Mouse (Mus musculus) midbrain, embryonic 13.5 days (tissue): ENCODE measurements around the gene Sema6c. TPM values are rescaled to one million over a fixed set of nuclear protein-coding genes. Genes with fewer than 3 reads are reported as not detected.

ENCODE experiments used
- ATAC-seq: fragments of 200-750 bp; cut with Nextera tagmentation; 2 replicates; pipeline ENCODE4 v1.8.0; 2017; ENCODE audit warnings: mild to moderate bottlenecking, moderate TSS enrichment, moderate library complexity
- H3K27ac ChIP-seq: fragments of 300-500 bp; sonication (generic); 2 replicates; pipeline ENCODE4 v1.5.1; 2015; ENCODE audit warnings: inconsistent platforms, mild to moderate bottlenecking, moderate library complexity
- H3K27me3 ChIP-seq: fragments of 300-500 bp; sonication (generic); 2 replicates; pipeline ENCODE4 v1.6.1; 2015; ENCODE audit warnings: mild to moderate bottlenecking, inconsistent platforms
- H3K36me3 ChIP-seq: fragments of 300-500 bp; sonication (generic); 2 replicates; pipeline ENCODE4 v1.6.1; 2015; ENCODE audit warnings: mild to moderate bottlenecking, inconsistent platforms
- H3K4me1 ChIP-seq: fragments of 300-500 bp; sonication (generic); replicated peaks from 2 replicates; pipeline ENCODE4 v1.6.1; 2015; ENCODE audit warnings: inconsistent platforms
- H3K4me2 ChIP-seq: fragments of 300-500 bp; sonication (generic); replicated peaks from 2 replicates; pipeline ENCODE4 v1.6.1; 2015; ENCODE audit warnings: moderate library complexity, mild to moderate bottlenecking, inconsistent platforms
- H3K4me3 ChIP-seq: fragments of 300-500 bp; sonication (generic); replicated peaks from 2 replicates; pipeline ENCODE4 v1.5.1; 2015; ENCODE audit warnings: mild to moderate bottlenecking, inconsistent platforms
- H3K9ac ChIP-seq: fragments of 300-500 bp; sonication (generic); replicated peaks from 2 replicates; pipeline ENCODE4 v1.6.1; 2015; ENCODE audit warnings: mild to moderate bottlenecking, inconsistent platforms
- H3K9me3 ChIP-seq: fragments of 300-500 bp; sonication (generic); 2 replicates; pipeline ENCODE4 v1.6.1; 2016; ENCODE audit warnings: mild to moderate bottlenecking, inconsistent platforms
- WGBS: fragments of 180-500 bp; shearing (Covaris S2); methylation state at CpG from one replicate; pipeline ENCODE4 v1.1.7; 2015; 5-methylcytosine and 5-hydroxymethylcytosine counted together
- polyA plus RNA-seq: library from polyadenylated mRNA; unstranded; fragments of >200 nt; fragmentation: Nextera tagmentation; extraction: Ambion mirVana; gene quantifications from 2 replicates; pipeline ENCODE4 v1.2.1, GENCODE M21; 2015

Gene Sema6c
- polyA plus RNA-seq, 1 experiment from 2014 or later: 37.6 TPM

GRCm38 (mm10) chr3:95153874-95154273 is 6.4 kb upstream of the Sema6c start:
- no peak overlapping the region for H3K27ac ChIP-seq
- H3K36me3 ChIP-seq: no peaks in the 10 kb centered on the region
- no peaks in the 10 kb centered on the region for H3K4me1 ChIP-seq
- H3K27me3 ChIP-seq: no peaks in the 10 kb centered on the region
- H3K9ac ChIP-seq: no peak overlapping the region
- no peak overlapping the region for H3K4me2 ChIP-seq
- no peaks in the 10 kb centered on the region for H3K9me3 ChIP-seq
- no peak for ATAC-seq
- 51% methylated on average over 4 of the region's 4 CpGs for WGBS
- no peak overlapping the region for H3K4me3 ChIP-seq

- Histone ChIP-seq H3K27me3 (no peaks in the 10 kb centered on the region), H3K4me2 (peak overlapping the region; percentile 82), H3K27ac (peak overlapping the region; percentile 82), H3K36me3 (peaks cover 6% of the 10 kb centered on the region), H3K4me1 (peaks cover 38% of the 10 kb centered on the region), H3K9me3 (no peaks in the 10 kb centered on the region), H3K4me3 (peak overlapping the region; percentile 89), H3K9ac (peak overlapping the region; percentile 89)
- WGBS: 11% methylated on average over 8 of the region's 8 CpGs
- no peak for ATAC-seq
These were observed 708 bp upstream of the Sema6c start for GRCm38 (mm10) chr3:95159511-95159986.

GRCm38 (mm10) chr3:95161041-95161551 is 839 bp downstream of the Sema6c start:
- Histone ChIP-seq H3K27me3 (no peaks in the 10 kb centered on the region), H3K4me3 (peak overlapping the region; percentile 89), H3K4me2 (peak overlapping the region; percentile 82), H3K36me3 (peaks cover 22% of the 10 kb centered on the region), H3K9ac (peak overlapping the region; percentile 89), H3K27ac (peak overlapping the region; percentile 82), H3K9me3 (no peaks in the 10 kb centered on the region), H3K4me1 (peaks cover 44% of the 10 kb centered on the region)
- peak; percentile 47 for ATAC-seq
- WGBS: 1% methylated on average over 30 of the region's 30 CpGs

- H3K27me3 ChIP-seq: no peaks in the 10 kb centered on the region
- ATAC-seq: peak; percentile 7; the same call in 1 of the 2 replicates
- H3K9me3 ChIP-seq: no peaks in the 10 kb centered on the region
- peak overlapping the region; percentile 82 for H3K4me2 ChIP-seq
- peak overlapping the region; percentile 82 for H3K27ac ChIP-seq
- H3K4me3 ChIP-seq: peak overlapping the region; percentile 89
- WGBS: 5% methylated on average over 9 of the region's 9 CpGs
- H3K36me3 ChIP-seq: peaks cover 28% of the 10 kb centered on the region
- H3K9ac ChIP-seq: peak overlapping the region; percentile 89
- H3K4me1 ChIP-seq: peaks cover 44% of the 10 kb centered on the region
These were observed 1.5 kb downstream of the Sema6c start for GRCm38 (mm10) chr3:95161618-95162344.

- Histone ChIP-seq H3K4me1 (peaks cover 44% of the 10 kb centered on the region), H3K4me3 (peak overlapping the region; percentile 89), H3K9ac (peak overlapping the region; percentile 89), H3K36me3 (peaks cover 33% of the 10 kb centered on the region), H3K27me3 (no peaks in the 10 kb centered on the region), H3K27ac (peak overlapping the region; percentile 82), H3K9me3 (no peaks in the 10 kb centered on the region), H3K4me2 (peak overlapping the region; percentile 82)
- 25% methylated on average over 2 of the region's 2 CpGs for WGBS
- no peak for ATAC-seq
These were observed 2.0 kb downstream of the Sema6c start for GRCm38 (mm10) chr3:95162345-95162628.

- no peak for ATAC-seq
- peak overlapping the region; percentile 89 for H3K9ac ChIP-seq
- peaks cover 47% of the 10 kb centered on the region for H3K36me3 ChIP-seq
- WGBS: 62% methylated on average over 11 of the region's 11 CpGs
- H3K9me3 ChIP-seq: no peaks in the 10 kb centered on the region
- peaks cover 44% of the 10 kb centered on the region for H3K4me1 ChIP-seq
- H3K27ac ChIP-seq: no peak overlapping the region
- H3K4me2 ChIP-seq: peak overlapping the region; percentile 82
- peaks cover 9% of the 10 kb centered on the region for H3K27me3 ChIP-seq
- H3K4me3 ChIP-seq: peak overlapping the region; percentile 89
These were observed 3.4 kb downstream of the Sema6c start for GRCm38 (mm10) chr3:95163419-95164255.

GRCm38 (mm10) chr3:95164256-95164550 is 3.9 kb downstream of the Sema6c start:
- Histone ChIP-seq H3K4me3 (no peak overlapping the region), H3K4me2 (peak overlapping the region; percentile 82), H3K36me3 (peaks cover 53% of the 10 kb centered on the region), H3K9me3 (no peaks in the 10 kb centered on the region), H3K27ac (no peak overlapping the region), H3K4me1 (peaks cover 43% of the 10 kb centered on the region), H3K9ac (peak overlapping the region; percentile 89; the same call in 1 of the 2 replicates), H3K27me3 (peaks cover 14% of the 10 kb centered on the region)
- no peak for ATAC-seq
- 61% methylated on average over 5 of the region's 5 CpGs for WGBS

- Histone ChIP-seq H3K36me3 (peaks cover 59% of the 10 kb centered on the region), H3K4me1 (peaks cover 36% of the 10 kb centered on the region)
These were observed 4.6 kb downstream of the Sema6c start for GRCm38 (mm10) chr3:95164840-95165239.

GRCm38 (mm10) chr3:95169996-95170395 is 9.7 kb downstream of the Sema6c start:
- Histone ChIP-seq H3K27ac (no peak overlapping the region), H3K36me3 (peaks cover 86% of the 10 kb centered on the region), H3K4me3 (no peak overlapping the region), H3K9me3 (no peaks in the 10 kb centered on the region), H3K4me2 (no peak overlapping the region), H3K9ac (no peak overlapping the region), H3K27me3 (peaks cover 64% of the 10 kb centered on the region), H3K4me1 (peaks cover 22% of the 10 kb centered on the region)
- no peak for ATAC-seq
- whole genome bisulfite sequencing: 91% methylated on average over 10 of the region's 10 CpGs

More at GRCm38 (mm10) chr3:95164840-95165239, 4.6 kb downstream of the Sema6c start:
- Histone ChIP-seq H3K4me2 (no peak overlapping the region), H3K9ac (no peak overlapping the region), H3K27me3 (peaks cover 21% of the 10 kb centered on the region), H3K4me3 (no peak overlapping the region), H3K27ac (no peak overlapping the region), H3K9me3 (no peaks in the 10 kb centered on the region)
- WGBS: 88% methylated on average over 5 of the region's 5 CpGs
- ATAC-seq: no peak

GRCm38 (mm10) chr3:95171105-95171504 is 10.8 kb downstream of the Sema6c start:
- no peak for ATAC-seq
- H3K27me3 ChIP-seq: peaks cover 64% of the 10 kb centered on the region
- no peaks in the 10 kb centered on the region for H3K9me3 ChIP-seq
- H3K4me2 ChIP-seq: no peak overlapping the region
- H3K36me3 ChIP-seq: peaks cover 75% of the 10 kb centered on the region
- H3K9ac ChIP-seq: no peak overlapping the region
- 84% methylated on average over 6 of the region's 6 CpGs for WGBS
- H3K27ac ChIP-seq: no peak overlapping the region
- H3K4me3 ChIP-seq: no peak overlapping the region
- peaks cover 21% of the 10 kb centered on the region for H3K4me1 ChIP-seq

- ATAC-seq: peak; percentile 17
- WGBS: 14% methylated on average over 78 of the region's 84 CpGs
- Histone ChIP-seq H3K36me3 (peaks cover 60% of the 10 kb centered on the region), H3K27me3 (peaks cover 64% of the 10 kb centered on the region), H3K4me1 (peaks cover 21% of the 10 kb centered on the region), H3K9ac (peak overlapping the region; percentile 28; the same call in 1 of the 2 replicates), H3K4me3 (peak overlapping the region; percentile 5; the same call in 1 of the 2 replicates), H3K4me2 (peak overlapping the region; percentile 41; the same call in 1 of the 2 replicates), H3K9me3 (no peaks in the 10 kb centered on the region), H3K27ac (no peak overlapping the region)
These were observed 12.4 kb downstream of the Sema6c start for GRCm38 (mm10) chr3:95172526-95173255.
